Mouse (Mus musculus) E14TG2a.4 (cell line): ENCODE data around the gene Cfap99.

Experiments used
- H3K27me3 ChIP-seq: 2 replicates; pipeline ENCODE4 v1.6.1; 2014; ENCODE audit warnings: low read length, control low read depth; ENCODE audit not compliant: insufficient read depth
- H3K36me3 ChIP-seq: 2 replicates; pipeline ENCODE4 v1.6.1; 2014; ENCODE audit warnings: low read length, control low read depth; ENCODE audit not compliant: insufficient read depth
- H3K4me1 ChIP-seq: replicated peaks from 2 replicates; pipeline ENCODE4 v1.6.1; 2014; ENCODE audit warnings: low read depth, low read length, control low read depth
- H3K4me3 ChIP-seq: replicated peaks from 2 replicates; pipeline ENCODE4 v1.5.1; 2014; ENCODE audit warnings: mild to moderate bottlenecking, low read length
- H3K9me3 ChIP-seq: 2 replicates; pipeline ENCODE4 v1.6.1; 2014; ENCODE audit warnings: low read length, control low read depth
- CTCF ChIP-seq: conservative IDR thresholded peaks from 2 replicates; pipeline ENCODE4 v1.5.1; 2014; ENCODE audit warnings: low read length
- NANOG ChIP-seq: IDR thresholded peaks from 2 replicates; pipeline ENCODE4 v1.6.1; 2014; ENCODE audit warnings: borderline replicate concordance, low read length, mixed read lengths
- POU5F1 ChIP-seq: IDR thresholded peaks from 2 replicates; pipeline ENCODE4 v1.6.1; 2014; ENCODE audit warnings: low read length, borderline replicate concordance

The Cfap99 gene

GRCm38 (mm10) chr5:34360261-34360660 is 71.9 kb downstream of the Cfap99 start:
- no peak overlapping the region for H3K4me3 ChIP-seq
- no peak for TF ChIP-seq CTCF
- no peak for TF ChIP-seq POU5F1

GRCm38 (mm10) chr5:34363115-34363514 is 74.7 kb downstream of the Cfap99 start:
- no peak overlapping the region for H3K4me3 ChIP-seq
- peaks cover 60% of the 10 kb centered on the region for H3K36me3 ChIP-seq
- H3K9me3 ChIP-seq, result no peaks in the 10 kb centered on the region
- H3K4me1 ChIP-seq, result peaks cover 16% of the 10 kb centered on the region
- no peaks in the 10 kb centered on the region for H3K27me3 ChIP-seq
- TF ChIP-seq POU5F1 (no peak), CTCF (no peak), NANOG (no peak)

More at GRCm38 (mm10) chr5:34360261-34360660, 71.9 kb downstream of the Cfap99 start:
- Histone ChIP-seq H3K4me1 (peaks cover 10% of the 10 kb centered on the region; the same call in 1 of the 2 replicates), H3K9me3 (no peaks in the 10 kb centered on the region), H3K27me3 (no peaks in the 10 kb centered on the region), H3K36me3 (peaks cover 88% of the 10 kb centered on the region)

- TF ChIP-seq NANOG, result no peak
- TF ChIP-seq POU5F1, result no peak
- TF ChIP-seq CTCF, result no peak
- H3K9me3 ChIP-seq, result no peaks in the 10 kb centered on the region
- peaks cover 55% of the 10 kb centered on the region for H3K4me1 ChIP-seq
- H3K36me3 ChIP-seq, result 0 out of 2 replicates have a peak, but pooled peaks cover 9% of the 10 kb centered on the region
- H3K4me3 ChIP-seq, result peak overlapping the region; percentile 86
- H3K27me3 ChIP-seq, result no peaks in the 10 kb centered on the region
Observed at GRCm38 (mm10) chr5:34368551-34369290, 80.3 kb downstream of the Cfap99 start.

GRCm38 (mm10) chr5:34369341-34370021 is 81.1 kb downstream of the Cfap99 start, which contains the start of gene Fam193a:
Gene Fam193a (plus strand): TSS chr5:34369933.
- TF ChIP-seq NANOG, result no peak
- no peak for TF ChIP-seq POU5F1
- TF ChIP-seq CTCF, result no peak
- H3K36me3 ChIP-seq, result 0 out of 2 replicates have a peak, but pooled peaks cover 9% of the 10 kb centered on the region
- H3K4me3 ChIP-seq, result peak within 1 kb of the TSS; percentile 86
- H3K9me3 ChIP-seq, result no peaks in the 10 kb centered on the region
- peaks cover 55% of the 10 kb centered on the region for H3K4me1 ChIP-seq
- no peaks in the 10 kb centered on the region for H3K27me3 ChIP-seq

GRCm38 (mm10) chr5:34370022-34370823 is 81.8 kb downstream of the Cfap99 start:
- Histone ChIP-seq H3K36me3 (0 out of 2 replicates have a peak, but pooled peaks cover 6% of the 10 kb centered on the region), H3K27me3 (no peaks in the 10 kb centered on the region), H3K4me3 (peak overlapping the region; percentile 86), H3K9me3 (no peaks in the 10 kb centered on the region), H3K4me1 (peaks cover 52% of the 10 kb centered on the region)
- no peak for TF ChIP-seq NANOG
- no peak for TF ChIP-seq POU5F1
- TF ChIP-seq CTCF, result no peak

DNA sequence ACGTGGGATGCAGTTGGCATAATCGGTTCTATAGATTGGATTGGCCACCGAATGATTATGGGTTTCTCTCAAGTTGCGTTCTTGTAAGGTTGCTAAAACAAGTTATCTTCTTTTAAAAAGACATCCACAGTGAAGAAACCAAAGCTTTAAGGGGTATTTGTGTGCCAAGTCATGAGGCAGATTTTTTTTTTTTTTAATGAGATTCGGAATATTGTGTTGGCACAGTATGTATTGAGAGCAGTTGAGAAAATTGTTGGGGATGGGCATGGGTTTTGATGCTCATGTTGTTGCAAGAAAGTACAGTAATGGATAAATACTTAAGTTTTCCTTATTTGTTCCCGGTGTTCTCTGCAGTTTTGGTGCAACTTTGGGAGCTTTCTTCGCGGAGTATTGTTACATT is 82.4 kb downstream of the Cfap99 start:
- peaks cover 49% of the 10 kb centered on the region for H3K4me1 ChIP-seq
- H3K27me3 ChIP-seq, result no peaks in the 10 kb centered on the region
- no peaks in the 10 kb centered on the region for H3K9me3 ChIP-seq
- peak overlapping the region; percentile 86 for H3K4me3 ChIP-seq
- TF ChIP-seq POU5F1 (no peak), NANOG (no peak), CTCF (no peak)
- 0 out of 2 replicates have a peak, but pooled peaks cover 6% of the 10 kb centered on the region for H3K36me3 ChIP-seq

- H3K9me3 ChIP-seq, result no peaks in the 10 kb centered on the region
- H3K4me3 ChIP-seq, result no peak overlapping the region
- peaks cover 51% of the 10 kb centered on the region for H3K4me1 ChIP-seq
- H3K36me3 ChIP-seq, result 0 out of 2 replicates have a peak, but pooled peaks cover 7% of the 10 kb centered on the region
- no peaks in the 10 kb centered on the region for H3K27me3 ChIP-seq
- TF ChIP-seq CTCF (no peak), NANOG (no peak), POU5F1 (no peak)
Observed at GRCm38 (mm10) chr5:34372141-34372540, 83.7 kb downstream of the Cfap99 start.

GRCm38 (mm10) chr5:34372541-34372940 is 84.1 kb downstream of the Cfap99 start:
- Histone ChIP-seq H3K9me3 (no peaks in the 10 kb centered on the region), H3K4me1 (peaks cover 52% of the 10 kb centered on the region), H3K27me3 (no peaks in the 10 kb centered on the region), H3K4me3 (no peak overlapping the region), H3K36me3 (0 out of 2 replicates have a peak, but pooled peaks cover 8% of the 10 kb centered on the region)
- no peak for TF ChIP-seq NANOG
- TF ChIP-seq CTCF, result no peak
- TF ChIP-seq POU5F1, result no peak
